Mouse (Mus musculus): Measurements from ENCODE around the gene Hoxd13.

GRCm38 (mm10) chr2:74703317-74703716, 35.2 kb downstream of the Hoxd13 start:
- TF ChIP-seq CTCF (IDR thresholded peaks at IDR 0.05) (no peak), POLR2A (IDR thresholded peaks at IDR 0.05; ENCODE audit: insufficient read depth, low read depth, low read length) (no peak)

All from heart, adult 2 months (tissue).